Mouse (Mus musculus): Measurements from ENCODE around the gene Zg16.

Zg16 gene

DNA sequence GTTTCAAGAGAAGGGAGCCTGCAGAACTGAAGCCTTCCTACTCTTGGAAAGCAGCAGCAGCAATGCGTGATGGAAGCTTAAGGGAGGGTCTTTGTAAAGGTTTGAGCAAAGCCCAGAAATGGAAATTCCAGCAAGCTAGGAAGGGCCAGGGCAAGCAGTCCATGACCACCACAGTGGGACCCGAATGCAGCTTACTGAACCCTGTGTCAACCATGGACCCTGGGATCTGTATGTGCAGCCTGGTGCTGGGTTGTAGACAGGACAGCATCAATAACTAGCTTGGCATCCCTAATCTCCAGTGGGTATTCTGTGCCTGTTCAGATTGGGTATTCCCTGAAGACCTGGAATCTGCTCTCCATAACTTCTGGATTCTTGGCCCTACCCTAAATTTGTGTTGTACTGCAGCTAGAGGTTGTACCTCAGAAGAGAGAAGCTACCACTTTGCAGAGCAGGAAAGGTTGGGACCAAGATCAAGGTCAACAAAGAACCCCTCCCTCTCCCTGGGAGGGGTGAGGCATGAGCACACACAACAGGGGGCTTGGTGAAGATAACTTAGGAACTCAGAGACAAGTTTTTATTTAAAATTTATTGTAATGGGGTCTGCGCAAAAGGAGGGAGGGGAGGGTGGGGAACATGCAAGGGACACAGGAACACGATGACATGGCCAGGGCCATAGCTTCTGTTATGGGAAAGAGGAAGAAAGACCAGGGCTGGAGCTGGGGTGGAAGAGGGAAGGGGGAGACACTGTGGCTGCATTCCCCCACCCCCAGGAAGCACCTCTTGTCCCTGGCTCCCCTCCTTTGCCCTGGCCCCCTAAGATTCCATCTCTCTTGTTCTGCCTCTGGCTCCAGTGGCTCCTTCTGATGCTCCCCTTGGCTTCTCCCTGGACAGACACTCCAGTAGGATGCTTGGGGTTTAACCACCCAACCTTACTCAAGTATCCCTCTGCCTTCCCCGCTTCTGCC lies 65.3 kb downstream of the Zg16 start:
- no peak for DNase-seq (ENCODE audit: low spot score in 2 of 2)

DNA sequence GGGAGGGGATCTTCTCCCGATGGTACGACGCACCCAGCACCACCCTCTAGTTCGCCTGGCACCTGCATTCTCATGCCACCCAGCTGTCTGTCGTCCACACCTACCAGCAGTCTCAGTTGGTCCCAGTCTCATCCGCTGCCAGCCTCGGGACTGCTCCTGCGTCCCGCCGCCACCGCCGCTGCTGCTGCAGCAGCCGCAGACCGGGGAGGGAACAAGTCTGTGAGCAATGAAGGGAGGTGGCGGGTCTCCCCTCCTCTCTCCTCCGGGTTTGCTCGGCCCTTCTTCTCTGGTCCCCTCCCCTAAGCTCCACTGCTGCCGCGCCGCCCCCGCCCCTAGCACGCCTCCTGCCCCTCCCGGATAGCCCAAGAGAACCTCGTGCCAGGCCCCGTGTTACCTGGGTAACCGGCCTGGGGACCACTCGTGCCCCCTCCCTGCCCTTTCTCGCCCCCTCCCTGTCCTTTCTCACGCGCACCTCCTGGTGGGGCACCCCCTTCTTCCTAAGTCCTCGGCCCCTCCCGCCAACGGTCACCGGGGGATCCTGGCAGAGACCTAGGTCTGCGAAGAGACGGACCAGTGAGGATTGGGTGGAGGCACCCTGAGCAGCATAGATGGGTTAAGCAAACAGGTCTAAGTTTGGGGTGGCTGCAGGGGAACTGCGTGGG lies 66.1 kb downstream of the Zg16 start, which contains the start of the genes Gm42742 and Prrt2:
TSS of gene Gm42742 (minus strand) at position 197 of the 662 bp plus-strand sequence.
TSS of gene Prrt2 (minus strand) at position 311 of the 662 bp plus-strand sequence.
- DNase-seq (ENCODE audit: low spot score in 2 of 2), result peak in 1 of 2 experiments; percentile 44

DNA sequence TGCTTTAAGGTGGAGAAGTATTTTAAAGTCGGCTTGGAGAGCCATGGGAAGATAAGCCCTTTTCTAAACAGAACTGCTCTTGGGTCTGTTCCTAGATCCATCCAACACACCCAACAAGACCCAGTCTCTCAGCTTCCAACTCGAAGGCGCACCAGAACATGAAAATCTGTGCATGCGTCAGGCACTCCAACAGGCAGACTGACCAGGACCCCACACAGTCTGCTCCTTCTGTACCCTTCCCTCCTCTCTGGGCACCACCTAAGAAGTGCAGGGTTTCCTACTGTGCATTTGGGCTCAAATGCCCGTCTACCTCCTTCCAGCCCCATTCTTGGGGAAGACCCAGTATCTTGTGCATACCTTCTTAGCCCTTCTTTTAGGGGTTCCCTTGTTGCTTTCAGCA lies 66.6 kb downstream of the Zg16 start:
- DNase-seq (ENCODE audit: low spot score in 2 of 2), result peak in 1 of 2 experiments; percentile 12

DNA sequence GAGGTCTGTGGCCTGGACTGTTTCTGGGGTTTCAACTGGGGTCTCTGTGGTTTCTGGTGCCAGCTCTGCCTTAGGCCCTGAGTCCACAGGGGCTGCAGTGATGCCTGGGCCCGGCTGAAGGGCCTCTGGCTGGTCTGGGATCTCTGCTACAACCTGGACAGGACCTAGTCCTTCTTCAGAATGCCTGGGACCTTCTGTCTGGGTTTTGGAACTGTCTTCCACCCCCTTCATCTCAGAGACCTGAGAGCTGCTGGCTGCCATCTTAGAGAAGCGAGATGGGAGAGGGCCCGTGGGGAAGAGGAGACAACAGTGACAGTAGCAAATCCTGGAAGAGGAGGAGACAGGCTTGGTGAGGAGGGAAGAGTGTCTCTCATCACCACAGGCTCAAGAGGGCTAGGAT lies 67.1 kb downstream of the Zg16 start:
- DNase-seq (ENCODE audit: low spot score in 2 of 2), result no peak

DNA sequence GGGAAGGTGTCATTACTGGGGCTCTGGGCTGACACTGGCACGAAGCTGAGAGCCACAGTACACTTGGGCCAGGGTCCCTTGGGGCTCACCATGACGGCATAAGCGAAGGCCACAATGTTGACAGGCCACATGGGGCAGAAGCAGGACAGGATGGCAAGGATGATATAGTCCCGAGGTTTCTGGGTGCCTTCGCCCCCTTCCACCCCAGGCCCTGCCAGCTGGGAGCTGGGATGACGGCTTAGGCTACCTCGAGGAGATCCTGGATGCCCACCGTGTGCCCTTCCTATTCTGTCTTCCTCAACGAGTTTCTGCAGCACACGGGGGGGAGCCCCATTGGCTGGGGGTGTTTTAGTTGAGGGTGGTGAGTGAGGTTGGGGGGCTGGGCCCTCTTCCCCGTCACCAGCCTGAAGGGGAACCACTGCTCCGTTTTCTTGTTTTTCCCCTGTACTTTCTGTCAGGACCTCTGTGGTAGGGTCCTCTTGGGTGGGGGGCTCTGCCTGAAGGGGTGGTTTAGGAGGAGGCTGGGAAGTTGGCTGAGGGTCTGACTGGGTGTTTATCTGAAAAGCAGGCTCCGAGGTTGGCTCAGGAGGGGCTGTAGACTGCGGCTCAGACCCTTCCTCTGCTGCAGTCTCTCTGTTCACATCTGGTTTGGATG lies 67.7 kb downstream of the Zg16 start:
- no peak for DNase-seq (ENCODE audit: low spot score in 2 of 2)

DNA sequence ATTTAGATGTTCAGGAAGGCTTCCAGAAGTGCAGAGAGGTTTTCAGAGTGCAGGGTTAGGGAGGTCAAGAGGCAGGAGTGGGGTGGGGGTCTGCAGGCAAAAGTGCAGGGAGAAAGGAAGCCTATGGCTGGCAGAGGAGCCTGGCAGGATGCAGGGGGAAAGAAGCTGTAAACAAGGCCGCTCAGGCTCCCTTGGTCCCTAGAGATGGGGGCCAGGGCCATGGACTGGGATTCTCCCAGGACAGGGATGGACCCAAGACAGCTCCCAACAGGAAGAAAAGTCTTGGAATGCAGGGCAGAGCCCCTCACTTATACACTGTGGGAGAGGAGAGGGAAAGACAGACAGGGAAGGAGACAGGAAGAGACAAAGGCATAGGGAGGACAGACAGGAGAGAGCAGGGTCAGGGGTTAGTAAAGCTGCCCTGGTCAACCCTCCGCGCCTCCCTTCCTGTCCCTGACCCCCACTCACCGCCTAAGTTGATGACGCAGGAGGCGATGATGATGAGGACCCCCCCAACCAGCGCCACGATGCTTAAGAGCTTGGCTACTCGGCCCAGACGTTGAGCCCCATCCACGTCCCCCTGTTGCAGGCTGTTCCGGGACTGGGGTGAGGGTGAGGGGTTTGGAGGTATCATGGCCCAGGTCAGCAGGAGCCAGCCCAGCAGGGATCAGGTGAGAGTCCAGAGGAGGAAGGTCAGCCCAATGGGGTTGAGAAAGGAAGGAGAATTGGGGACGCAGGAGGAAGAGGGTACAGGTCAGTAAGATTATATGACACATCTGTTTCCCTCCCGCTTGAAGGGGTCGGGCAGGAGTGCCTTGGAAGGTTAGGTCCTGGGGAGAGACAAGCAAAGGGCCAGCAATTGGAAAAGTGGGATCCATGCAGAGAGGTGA lies 68.5 kb downstream of the Zg16 start:
- no peak for DNase-seq (ENCODE audit: low spot score in 2 of 2)

DNA sequence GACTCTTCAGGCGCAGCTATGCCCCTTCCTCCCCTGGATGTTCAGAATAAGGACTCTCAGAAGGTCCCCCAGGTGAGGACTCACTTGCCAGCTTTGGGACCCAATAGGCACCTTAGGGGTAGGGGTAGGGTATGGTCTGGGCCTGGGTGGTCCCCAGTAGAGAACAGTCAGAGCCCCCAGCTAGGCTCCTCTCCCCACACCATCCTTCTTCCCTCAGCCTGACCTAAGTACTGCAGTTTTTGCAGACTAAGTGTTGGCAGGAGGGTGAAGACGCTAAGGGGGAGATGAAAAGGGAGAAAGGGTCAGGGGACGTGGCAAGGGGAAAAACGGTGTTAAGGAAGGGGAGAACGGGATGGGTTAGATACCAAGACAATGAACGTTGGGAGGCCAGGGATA lies 69.2 kb downstream of the Zg16 start:
- DNase-seq (ENCODE audit: low spot score in 2 of 2), result peak in 1 of 2 experiments; percentile 6

DNA sequence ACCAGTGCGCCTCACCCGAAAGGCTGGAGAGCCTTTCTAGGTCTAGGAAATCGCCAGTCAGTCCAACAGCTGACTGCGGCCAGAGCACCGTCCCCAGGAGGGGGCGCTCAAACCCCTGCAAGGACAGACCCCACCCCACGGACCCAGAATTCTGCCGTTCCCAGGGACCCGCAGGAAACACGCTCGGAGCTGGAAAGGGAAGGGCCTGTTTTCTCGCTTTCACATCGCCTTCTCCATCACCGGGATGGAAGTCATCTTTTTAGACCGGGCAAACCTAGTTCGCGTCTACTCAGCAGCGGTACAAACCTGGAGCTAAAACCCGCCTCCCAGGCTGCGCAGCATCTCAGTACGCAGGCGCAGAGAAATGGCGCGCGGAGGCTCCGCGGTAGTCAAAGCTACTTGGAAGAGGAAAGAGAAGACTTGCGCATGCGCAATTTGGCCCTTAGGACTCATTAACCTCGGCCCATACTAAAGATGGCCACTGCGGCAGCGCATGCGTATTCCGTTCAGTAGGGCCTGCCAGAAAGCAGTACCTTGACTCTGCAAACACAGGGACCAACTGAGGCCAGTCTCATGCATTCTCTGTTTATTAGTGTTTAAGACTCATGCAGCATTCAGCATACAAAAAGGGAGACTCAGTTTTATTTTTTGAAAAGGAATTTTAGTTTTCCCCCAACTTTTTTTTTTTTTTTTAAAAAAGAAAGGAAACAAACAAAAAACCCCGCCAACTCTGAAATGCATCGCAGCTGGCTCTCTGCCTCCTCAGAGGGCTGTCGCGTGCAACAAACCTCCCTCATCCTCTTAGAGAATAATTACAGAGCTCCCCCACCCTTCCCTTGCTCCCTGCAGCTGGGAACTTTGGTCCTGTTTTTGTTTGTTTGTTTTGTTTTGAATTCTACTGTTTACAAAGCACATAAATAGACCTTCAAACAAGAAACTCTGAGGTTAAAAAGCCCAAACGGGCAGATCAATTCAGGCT lies 69.9 kb downstream of the Zg16 start, which contains the start of gene Pagr1a:
TSS of gene Pagr1a (minus strand) at position 382 of the 979 bp plus-strand sequence.
- DNase-seq (ENCODE audit: low spot score in 2 of 2), result peak; percentile 96 to 97

DNA sequence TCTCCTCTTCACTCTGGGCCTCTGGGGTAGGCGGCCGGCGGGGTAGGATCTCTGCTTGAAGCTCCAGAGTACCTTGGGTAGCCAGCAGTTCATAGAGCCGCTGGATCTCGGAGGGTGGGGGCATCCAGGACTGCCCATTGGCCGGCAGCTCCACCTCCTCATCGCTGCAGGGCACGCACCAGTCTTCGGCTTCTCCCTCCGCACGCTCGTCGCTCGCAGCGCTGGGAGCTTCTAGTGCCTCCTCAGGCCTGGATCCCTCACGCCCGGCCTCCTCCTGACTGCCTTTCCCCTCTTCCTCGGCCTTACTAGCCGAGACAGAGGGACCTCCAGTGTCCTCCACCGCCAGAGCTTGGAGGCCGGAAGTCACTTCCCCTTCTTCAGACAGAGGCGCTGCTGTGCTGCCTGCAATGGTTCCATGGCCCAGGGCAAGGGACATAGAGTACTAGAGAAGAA lies 70.6 kb downstream of the Zg16 start:
- no peak for DNase-seq (ENCODE audit: low spot score in 2 of 2)

DNA sequence TGATC lies 70.8 kb downstream of the Zg16 start, which contains the start of gene Pagr1b:
TSS of gene Pagr1b (minus strand) at position 4 of the 5 bp plus-strand sequence.
- DNase-seq (ENCODE audit: low spot score in 2 of 2), result no peak

DNA sequence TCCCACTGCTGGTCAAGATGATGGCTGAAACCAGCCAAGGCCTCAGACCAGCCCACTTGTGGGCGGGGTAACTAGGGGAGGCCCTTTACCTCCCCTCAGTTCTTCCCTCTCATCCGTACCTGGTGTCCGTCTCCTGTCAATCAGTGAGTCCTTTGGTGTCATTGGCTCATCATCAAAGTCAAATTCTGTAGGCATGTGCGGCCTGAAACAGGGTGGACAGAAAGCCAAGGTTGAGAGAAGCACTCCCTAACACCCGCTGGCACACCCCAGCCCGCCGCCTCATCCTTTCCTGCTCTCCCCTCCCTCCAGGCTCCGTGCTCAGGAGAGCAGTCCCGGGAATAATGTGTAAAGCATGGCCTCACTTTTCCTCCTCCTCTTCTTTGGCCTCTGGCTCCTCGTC lies 71.0 kb downstream of the Zg16 start:
- DNase-seq (ENCODE audit: low spot score in 2 of 2), result peak; percentile 45 to 61

DNA sequence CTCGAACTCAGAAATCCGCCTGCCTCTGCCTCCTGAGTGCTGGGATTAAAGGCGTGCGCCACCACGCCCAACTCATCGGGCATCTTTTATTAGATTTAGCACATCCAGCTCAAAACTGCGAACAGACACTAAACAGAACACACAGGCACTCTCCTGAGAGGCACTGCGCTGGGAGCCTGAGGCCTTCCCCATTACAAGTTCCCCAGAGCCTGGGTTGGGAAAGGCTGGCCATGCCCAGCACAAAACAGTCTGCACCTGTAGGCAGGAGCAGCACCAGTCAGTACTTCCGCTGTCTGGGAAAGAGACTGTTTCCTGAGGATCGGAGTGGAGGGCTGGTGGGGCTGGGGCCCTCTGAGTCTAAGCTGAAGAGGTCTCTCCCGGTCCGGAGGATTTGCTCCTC lies 72.1 kb downstream of the Zg16 start:
- no peak for DNase-seq (ENCODE audit: low spot score in 2 of 2)

DNA sequence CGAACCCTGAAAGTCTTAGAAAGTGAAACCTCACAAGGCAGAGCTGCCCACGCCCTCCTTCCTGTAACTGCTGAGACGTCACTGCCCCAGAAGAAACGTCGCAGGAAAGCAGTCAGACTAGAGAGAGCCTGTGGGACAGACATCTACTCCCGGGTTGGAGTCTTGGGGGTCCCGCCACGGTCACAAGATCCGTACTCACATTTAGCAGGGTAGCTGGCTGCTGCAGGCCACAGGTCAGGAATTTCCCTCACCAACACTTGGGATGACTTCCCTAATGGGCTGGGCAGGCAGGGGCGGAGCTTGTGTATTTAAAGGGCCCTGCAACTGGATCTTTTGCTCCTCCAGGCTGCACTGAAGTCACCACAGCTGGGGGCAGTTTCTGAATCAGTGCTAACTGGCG lies 72.8 kb downstream of the Zg16 start, which contains the start of gene Mvp:
TSS of gene Mvp (minus strand) at position 302 of the 400 bp plus-strand sequence.
- DNase-seq (ENCODE audit: low spot score in 2 of 2), result peak; percentile 85 to 87

DNA sequence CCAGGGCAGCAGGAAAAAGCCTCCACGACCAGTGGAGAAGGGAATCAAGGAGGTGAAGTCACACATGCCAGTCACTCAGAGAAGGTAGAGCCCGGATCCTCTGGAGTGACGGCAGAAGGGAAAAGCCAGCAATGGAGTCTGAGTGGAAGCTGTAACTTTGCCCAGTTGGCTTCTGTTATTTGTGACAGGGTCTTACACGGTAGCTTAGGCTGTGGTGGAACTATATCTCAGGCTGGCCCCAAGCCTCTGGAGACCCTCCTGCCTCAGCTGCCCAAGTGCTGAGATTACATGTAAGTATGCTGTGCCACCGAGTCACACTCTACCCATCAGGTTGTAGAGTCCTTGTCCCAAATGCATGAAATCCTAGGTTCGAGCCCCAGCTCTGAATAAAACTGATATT lies 73.7 kb downstream of the Zg16 start:
- DNase-seq (ENCODE audit: low spot score in 2 of 2), result no peak

DNA sequence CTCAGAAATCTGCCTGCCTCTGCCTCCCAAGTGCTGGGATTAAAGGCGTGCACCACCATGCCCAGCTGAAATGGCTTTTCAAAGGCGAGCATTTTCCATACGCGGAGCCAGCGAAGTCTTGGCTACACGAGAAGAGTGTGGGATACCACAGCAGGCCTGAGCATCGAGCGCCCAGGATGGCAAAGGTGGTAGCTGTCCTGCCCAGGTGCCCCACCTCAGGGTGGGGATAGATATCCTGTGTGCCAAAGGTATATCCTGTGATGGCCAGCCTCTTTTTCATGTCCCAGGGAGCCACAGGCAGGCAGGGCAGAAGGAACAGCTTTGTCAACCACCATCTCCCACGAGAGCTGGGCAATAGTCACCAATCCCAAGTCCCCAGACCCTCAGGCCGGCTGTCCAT lies 74.3 kb downstream of the Zg16 start:
- DNase-seq (ENCODE audit: low spot score in 2 of 2), result no peak

DNA sequence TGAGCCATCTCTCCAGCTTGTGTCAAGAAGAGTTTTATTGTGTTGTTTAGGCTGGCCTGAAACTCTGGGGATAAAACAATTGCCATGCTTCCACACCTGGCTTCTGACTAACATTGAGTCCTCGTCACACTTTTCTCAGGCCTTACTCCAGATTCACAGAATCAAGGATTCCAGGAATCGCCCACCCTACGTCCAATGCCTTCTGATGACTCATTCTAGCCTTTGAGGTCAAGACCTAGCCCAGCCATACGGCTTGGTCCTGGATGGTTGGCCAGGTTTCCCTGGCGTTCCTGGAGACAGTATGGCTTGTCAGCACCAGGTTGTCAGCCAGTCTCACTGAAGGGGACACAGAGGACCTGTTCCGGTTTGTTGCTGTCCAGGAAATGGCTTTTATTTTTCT lies 74.8 kb downstream of the Zg16 start:
- DNase-seq (ENCODE audit: low spot score in 2 of 2), result no peak

DNA sequence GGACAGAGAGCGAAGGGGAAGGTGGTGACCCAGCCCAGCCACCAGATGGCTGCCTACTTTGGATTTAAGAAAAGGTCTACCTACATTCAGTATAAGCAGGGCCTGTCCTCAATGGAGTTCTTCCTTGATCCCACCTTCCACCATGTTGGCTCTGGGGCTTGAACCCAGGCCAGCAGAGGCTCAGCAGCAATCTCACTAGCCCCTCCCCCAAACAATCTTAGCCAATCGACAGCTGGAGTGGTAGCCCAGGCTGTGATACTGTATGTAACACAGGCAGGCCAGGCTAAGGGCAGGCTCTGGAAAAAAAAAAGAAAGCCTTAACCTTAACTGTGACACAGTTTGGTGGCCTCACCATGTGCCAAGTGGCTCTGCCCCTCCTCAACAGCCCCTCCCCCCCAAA lies 75.4 kb downstream of the Zg16 start:
- no peak for DNase-seq (ENCODE audit: low spot score in 2 of 2)

DNA sequence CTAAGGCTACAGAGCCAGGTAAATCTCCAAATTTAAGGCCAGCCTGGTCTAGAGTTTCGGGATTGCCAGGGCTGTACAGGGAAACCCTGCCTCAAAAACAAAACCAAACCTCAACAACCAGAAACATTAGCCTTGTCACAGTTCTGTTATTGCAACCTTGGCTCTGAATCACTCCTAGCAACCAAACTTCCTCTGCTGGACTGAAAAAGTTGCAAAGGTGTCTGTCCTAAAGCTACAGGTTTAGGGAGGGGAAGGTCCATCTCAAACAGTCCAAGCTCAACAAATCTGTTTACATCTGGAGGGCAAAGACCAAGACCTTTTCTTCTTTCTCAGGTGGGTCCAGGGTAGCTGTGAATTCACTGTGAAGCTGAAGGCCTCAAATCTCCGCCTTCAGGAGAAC lies 76.1 kb downstream of the Zg16 start:
- no peak for DNase-seq (ENCODE audit: low spot score in 2 of 2)

DNA sequence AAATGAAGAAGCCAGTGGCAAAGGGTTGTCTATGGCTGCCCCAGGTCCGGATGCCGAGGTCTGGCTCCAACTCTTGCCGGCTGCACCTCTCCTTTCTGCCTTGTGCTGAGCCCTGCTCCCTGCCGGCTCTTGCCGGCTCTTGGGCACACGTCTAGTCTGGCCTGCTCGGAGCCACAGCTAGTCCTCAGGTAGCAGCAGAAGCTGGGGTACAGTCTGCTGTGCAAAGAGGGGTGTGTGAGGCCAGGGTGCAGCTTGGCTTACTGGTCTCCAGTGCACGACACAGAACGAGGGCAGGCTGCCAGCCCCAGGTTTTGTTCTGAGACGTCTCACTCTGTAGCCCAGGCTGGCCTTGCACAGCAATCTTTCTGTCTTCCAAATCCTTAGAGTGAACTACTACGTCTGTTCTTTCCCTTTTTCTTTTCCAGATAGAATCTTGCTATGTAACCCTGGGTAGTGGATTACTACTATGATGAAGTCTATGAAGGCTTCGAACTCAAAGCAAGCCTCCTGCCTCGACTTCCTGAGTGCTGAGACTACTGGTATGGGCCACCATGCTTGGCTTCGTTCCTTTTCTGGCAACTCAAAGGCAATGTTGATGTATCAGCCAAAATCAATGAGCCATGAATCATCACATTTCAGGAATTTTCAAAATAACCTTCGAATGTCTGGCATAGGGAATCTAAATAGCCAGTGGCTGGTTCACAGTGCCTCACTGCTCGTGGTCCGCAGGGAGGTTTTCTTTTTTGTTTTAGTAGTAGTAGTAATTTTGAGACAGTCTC lies 77.6 kb downstream of the Zg16 start:
- DNase-seq (ENCODE audit: low spot score in 2 of 2), result no peak

All from heart, adult 9 months (tissue).